Mouse (Mus musculus): Measurements from ENCODE around the gene Il5. TPM values are rescaled to one million over a fixed set of nuclear protein-coding genes. Genes with fewer than 3 reads are reported as not detected.
A peak's percentile ranks its signal among the peaks of the same experiment; 100 is the strongest.

Gene Il5
- polyA plus RNA-seq, 1 experiment from 2014 or later = not detected

- no peak for ATAC-seq
- 71% methylated on average over 18 of the region's 18 CpGs for WGBS
Observed at GRCm38 (mm10) chr11:53734970-53735681, 14.5 kb downstream of the Il5 start.

DNA sequence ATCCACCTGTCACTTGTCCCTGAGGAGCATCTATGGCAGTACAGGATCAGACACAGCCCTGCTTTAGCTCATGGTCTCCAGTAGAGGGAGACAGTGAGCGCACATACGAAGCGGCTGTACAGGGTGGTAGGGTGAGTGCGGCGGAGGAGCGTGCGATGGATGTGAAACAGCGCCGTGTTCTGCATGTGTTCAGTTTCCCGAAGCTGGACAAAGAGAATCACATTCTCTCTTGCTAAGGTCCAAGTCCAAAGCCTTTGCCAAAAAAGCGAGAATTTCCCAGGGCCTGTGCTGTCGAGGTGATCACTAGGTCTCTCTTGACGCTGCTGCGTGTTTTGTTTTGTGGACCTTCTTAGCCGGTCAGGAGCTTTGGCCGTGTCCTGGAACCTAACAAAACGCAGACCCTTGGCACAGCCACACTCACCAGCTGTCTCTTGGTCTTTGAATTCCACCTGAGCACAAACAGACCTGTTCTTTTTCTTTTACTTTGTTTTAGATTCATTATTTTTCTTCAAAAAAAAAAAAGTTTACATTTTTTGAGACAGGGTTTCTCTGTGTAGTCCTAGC is 15.2 kb downstream of the Il5 start:
- Histone ChIP-seq H3K27ac (ENCODE audit: low read depth, low read length) (no peak overlapping the region), H3K4me1 (ENCODE audit: control insufficient read depth, insufficient read depth, low read length) (no peaks in the 10 kb centered on the region), H3K27me3 (replicated peaks; ENCODE audit: control insufficient read depth, insufficient read depth, low read length) (no peaks in the 10 kb centered on the region), H3K4me3 (ENCODE audit: low read depth, low read length) (0 out of 2 replicates have a peak overlapping the region, but pooled peaks have one; percentile 2), H3K9me3 (replicated peaks; ENCODE audit: control insufficient read depth, low read length) (no peaks in the 10 kb centered on the region), H3K36me3 (ENCODE audit: control insufficient read depth, insufficient read depth, low read length) (no peaks in the 10 kb centered on the region), H3K9ac (ENCODE audit: low read length) (no peak overlapping the region), H3K4me2 (ENCODE audit: low read length) (peak overlapping the region; percentile 42)
- DNase-seq (ENCODE audit: low spot score) (peak; percentile 88), ATAC-seq (peak; percentile 94)
- WGBS = 26% methylated on average over 17 of the region's 17 CpGs

More at GRCm38 (mm10) chr11:53734970-53735681, 14.5 kb downstream of the Il5 start:
- DNase-seq (ENCODE audit: low spot score) = no peak
- no peak overlapping the region for H3K4me3 ChIP-seq (ENCODE audit: low read depth, low read length)
- no peak overlapping the region for H3K4me2 ChIP-seq (ENCODE audit: low read length)
- H3K4me1 ChIP-seq (ENCODE audit: control insufficient read depth, insufficient read depth, low read length) = no peaks in the 10 kb centered on the region
- no peaks in the 10 kb centered on the region for H3K36me3 ChIP-seq (ENCODE audit: control insufficient read depth, insufficient read depth, low read length)
- no peak overlapping the region for H3K9ac ChIP-seq (ENCODE audit: low read length)
- H3K27ac ChIP-seq (ENCODE audit: low read depth, low read length) = no peak overlapping the region
- H3K9me3 ChIP-seq (replicated peaks; ENCODE audit: control insufficient read depth, low read length) = no peaks in the 10 kb centered on the region
- no peaks in the 10 kb centered on the region for H3K27me3 ChIP-seq (replicated peaks; ENCODE audit: control insufficient read depth, insufficient read depth, low read length)

- Histone ChIP-seq H3K27ac (ENCODE audit: low read depth, low read length) (no peak overlapping the region), H3K4me1 (ENCODE audit: control insufficient read depth, insufficient read depth, low read length) (no peaks in the 10 kb centered on the region), H3K27me3 (replicated peaks; ENCODE audit: control insufficient read depth, insufficient read depth, low read length) (no peaks in the 10 kb centered on the region), H3K4me2 (ENCODE audit: low read length) (no peak overlapping the region), H3K4me3 (ENCODE audit: low read depth, low read length) (no peak overlapping the region), H3K36me3 (ENCODE audit: control insufficient read depth, insufficient read depth, low read length) (no peaks in the 10 kb centered on the region), H3K9me3 (replicated peaks; ENCODE audit: control insufficient read depth, low read length) (no peaks in the 10 kb centered on the region), H3K9ac (ENCODE audit: low read length) (no peak overlapping the region)
- 47% methylated on average over 14 of the region's 14 CpGs for WGBS
- ATAC-seq = peak; percentile 72
- peak; percentile 75 for DNase-seq (ENCODE audit: low spot score)
Observed at GRCm38 (mm10) chr11:53736771-53737572, 16.4 kb downstream of the Il5 start.

DNA sequence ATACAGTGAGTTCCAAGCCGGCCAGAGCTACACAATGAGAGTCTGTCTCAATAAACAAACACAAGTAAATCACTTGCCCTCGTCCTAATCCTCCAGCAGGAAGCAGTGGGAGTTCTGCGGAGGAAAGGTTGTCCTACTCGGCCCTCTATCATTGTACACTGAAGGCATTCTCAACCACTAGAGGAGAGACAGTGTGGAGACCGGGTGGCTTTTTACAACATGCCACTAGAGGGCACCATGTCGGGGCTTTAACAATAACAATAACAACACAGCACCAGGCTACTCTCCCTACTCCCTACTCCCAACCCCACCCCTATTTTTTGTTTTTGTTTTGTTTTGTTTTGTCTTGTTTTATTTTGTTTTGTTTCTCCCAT is 17.0 kb downstream of the Il5 start:
- H3K9me3 ChIP-seq (replicated peaks; ENCODE audit: control insufficient read depth, low read length) = no peaks in the 10 kb centered on the region
- no peaks in the 10 kb centered on the region for H3K4me1 ChIP-seq (ENCODE audit: control insufficient read depth, insufficient read depth, low read length)
- H3K9ac ChIP-seq (ENCODE audit: low read length) = no peak overlapping the region
- DNase-seq (ENCODE audit: low spot score) (peak; percentile 45), ATAC-seq (peak; percentile 60; the same call in 1 of the 2 replicates)
- no peak overlapping the region for H3K27ac ChIP-seq (ENCODE audit: low read depth, low read length)
- no peak overlapping the region for H3K4me3 ChIP-seq (ENCODE audit: low read depth, low read length)
- H3K4me2 ChIP-seq (ENCODE audit: low read length) = no peak overlapping the region
- 36% methylated on average over 6 of the region's 6 CpGs for WGBS
- no peaks in the 10 kb centered on the region for H3K36me3 ChIP-seq (ENCODE audit: control insufficient read depth, insufficient read depth, low read length)
- no peaks in the 10 kb centered on the region for H3K27me3 ChIP-seq (replicated peaks; ENCODE audit: control insufficient read depth, insufficient read depth, low read length)

- WGBS = 4% methylated on average over 5 of the region's 5 CpGs
- no peaks in the 10 kb centered on the region for H3K36me3 ChIP-seq (ENCODE audit: control insufficient read depth, insufficient read depth, low read length)
- no peak overlapping the region for H3K9ac ChIP-seq (ENCODE audit: low read length)
- no peaks in the 10 kb centered on the region for H3K27me3 ChIP-seq (replicated peaks; ENCODE audit: control insufficient read depth, insufficient read depth, low read length)
- no peak overlapping the region for H3K4me2 ChIP-seq (ENCODE audit: low read length)
- no peak overlapping the region for H3K4me3 ChIP-seq (ENCODE audit: low read depth, low read length)
- ATAC-seq (no peak), DNase-seq (ENCODE audit: low spot score) (no peak)
- H3K27ac ChIP-seq (ENCODE audit: low read depth, low read length) = no peak overlapping the region
- no peaks in the 10 kb centered on the region for H3K9me3 ChIP-seq (replicated peaks; ENCODE audit: control insufficient read depth, low read length)
- H3K4me1 ChIP-seq (ENCODE audit: control insufficient read depth, insufficient read depth, low read length) = no peaks in the 10 kb centered on the region
Observed at GRCm38 (mm10) chr11:53742353-53742752, 21.8 kb downstream of the Il5 start.

DNA sequence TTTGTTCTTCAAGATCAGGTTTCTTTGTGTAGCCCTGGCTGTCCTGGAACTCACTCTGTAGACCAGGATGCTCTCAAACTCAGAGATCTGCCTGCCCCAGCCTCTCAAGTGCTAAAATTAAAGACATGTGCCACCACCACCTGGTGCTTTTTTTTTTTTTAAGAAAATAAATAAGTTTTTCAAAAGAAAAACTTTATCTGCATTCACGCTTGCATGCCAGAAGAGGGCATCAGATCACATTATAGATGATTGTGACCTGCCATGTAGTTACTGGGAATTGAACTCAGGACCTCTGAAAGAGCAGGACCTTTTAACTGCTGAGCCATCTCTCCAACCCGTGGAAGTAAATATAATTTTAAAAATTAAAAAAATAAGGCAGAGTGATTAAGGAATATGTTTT is 24.7 kb downstream of the Il5 start:
- Histone ChIP-seq H3K36me3 (ENCODE audit: control insufficient read depth, insufficient read depth, low read length) (no peaks in the 10 kb centered on the region), H3K4me3 (ENCODE audit: low read depth, low read length) (no peak overlapping the region), H3K4me1 (ENCODE audit: control insufficient read depth, insufficient read depth, low read length) (no peaks in the 10 kb centered on the region), H3K9ac (ENCODE audit: low read length) (no peak overlapping the region), H3K27me3 (replicated peaks; ENCODE audit: control insufficient read depth, insufficient read depth, low read length) (no peaks in the 10 kb centered on the region), H3K4me2 (ENCODE audit: low read length) (no peak overlapping the region), H3K9me3 (replicated peaks; ENCODE audit: control insufficient read depth, low read length) (no peaks in the 10 kb centered on the region), H3K27ac (ENCODE audit: low read depth, low read length) (no peak overlapping the region)
- no peak for DNase-seq (ENCODE audit: low spot score)
- 89% methylated on average over 2 of the region's 2 CpGs for WGBS
- no peak for ATAC-seq

GRCm38 (mm10) chr11:53747985-53748384 is 27.4 kb downstream of the Il5 start:
- Histone ChIP-seq H3K4me3 (ENCODE audit: low read depth, low read length) (no peak overlapping the region), H3K27me3 (replicated peaks; ENCODE audit: control insufficient read depth, insufficient read depth, low read length) (no peaks in the 10 kb centered on the region), H3K27ac (ENCODE audit: low read depth, low read length) (no peak overlapping the region), H3K36me3 (ENCODE audit: control insufficient read depth, insufficient read depth, low read length) (no peaks in the 10 kb centered on the region), H3K9me3 (replicated peaks; ENCODE audit: control insufficient read depth, low read length) (no peaks in the 10 kb centered on the region), H3K4me2 (ENCODE audit: low read length) (no peak overlapping the region), H3K9ac (ENCODE audit: low read length) (no peak overlapping the region), H3K4me1 (ENCODE audit: control insufficient read depth, insufficient read depth, low read length) (no peaks in the 10 kb centered on the region)
- DNase-seq (ENCODE audit: low spot score) (no peak), ATAC-seq (no peak)
- WGBS = 95% methylated on average over 9 of the region's 9 CpGs

DNA sequence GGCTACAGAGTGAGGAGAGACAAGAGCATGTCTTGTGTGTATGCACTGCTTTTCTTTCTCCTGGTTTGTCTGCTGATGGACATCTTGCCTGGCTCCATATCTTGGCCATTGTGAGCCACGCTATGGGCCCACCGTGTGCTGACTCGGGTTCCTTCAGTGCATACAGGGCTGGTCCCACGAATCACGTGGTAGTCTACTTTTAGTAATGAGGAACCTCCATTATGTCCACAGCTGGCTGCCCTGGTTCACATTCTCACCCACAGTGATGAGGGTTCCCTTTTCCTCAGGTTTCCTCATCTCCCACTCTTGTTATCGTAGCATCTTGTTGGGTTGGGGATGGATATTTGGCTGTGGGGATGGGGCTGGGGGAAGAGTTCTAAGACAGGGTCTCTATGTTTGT is 28.0 kb downstream of the Il5 start:
- DNase-seq (ENCODE audit: low spot score) = no peak
- no peaks in the 10 kb centered on the region for H3K9me3 ChIP-seq (replicated peaks; ENCODE audit: control insufficient read depth, low read length)
- 90% methylated on average over 6 of the region's 6 CpGs for WGBS
- no peaks in the 10 kb centered on the region for H3K36me3 ChIP-seq (ENCODE audit: control insufficient read depth, insufficient read depth, low read length)
- H3K4me1 ChIP-seq (ENCODE audit: control insufficient read depth, insufficient read depth, low read length) = no peaks in the 10 kb centered on the region
- no peak for ATAC-seq
- H3K27me3 ChIP-seq (replicated peaks; ENCODE audit: control insufficient read depth, insufficient read depth, low read length) = no peaks in the 10 kb centered on the region
- H3K27ac ChIP-seq (ENCODE audit: low read depth, low read length) = no peak overlapping the region
- H3K4me3 ChIP-seq (ENCODE audit: low read depth, low read length) = no peak overlapping the region
- H3K9ac ChIP-seq (ENCODE audit: low read length) = no peak overlapping the region
- H3K4me2 ChIP-seq (ENCODE audit: low read length) = no peak overlapping the region

GRCm38 (mm10) chr11:53749306-53749705 is 28.7 kb downstream of the Il5 start:
- Histone ChIP-seq H3K4me1 (ENCODE audit: control insufficient read depth, insufficient read depth, low read length) (no peaks in the 10 kb centered on the region), H3K36me3 (ENCODE audit: control insufficient read depth, insufficient read depth, low read length) (no peaks in the 10 kb centered on the region), H3K27me3 (replicated peaks; ENCODE audit: control insufficient read depth, insufficient read depth, low read length) (no peaks in the 10 kb centered on the region), H3K9ac (ENCODE audit: low read length) (no peak overlapping the region), H3K9me3 (replicated peaks; ENCODE audit: control insufficient read depth, low read length) (no peaks in the 10 kb centered on the region), H3K27ac (ENCODE audit: low read depth, low read length) (no peak overlapping the region), H3K4me2 (ENCODE audit: low read length) (no peak overlapping the region), H3K4me3 (ENCODE audit: low read depth, low read length) (no peak overlapping the region)
- 61% methylated on average over 4 of the region's 4 CpGs for WGBS
- ATAC-seq (no peak), DNase-seq (ENCODE audit: low spot score) (no peak)
